Mouse (Mus musculus): ENCODE data around the gene Grid2.

DNA sequence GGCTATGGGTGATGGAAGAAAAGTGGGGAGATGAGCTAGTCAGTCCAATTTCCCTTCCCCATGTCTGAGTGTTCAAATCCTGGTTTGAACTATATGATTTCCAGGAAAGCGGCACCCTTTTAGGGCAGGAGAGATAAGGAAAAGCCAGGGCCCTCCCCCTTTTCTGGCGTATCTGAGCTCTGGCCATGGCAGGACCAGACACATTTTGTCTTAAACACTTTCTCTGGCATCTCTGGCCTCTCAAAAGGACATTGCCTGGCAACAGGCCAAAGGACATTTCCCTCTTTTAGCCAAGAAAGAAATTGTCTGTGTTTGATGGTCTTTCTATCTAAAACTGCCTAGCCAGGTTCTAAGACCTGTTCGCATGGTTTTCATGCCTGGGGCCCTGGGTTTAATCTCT is 1367.7 kb downstream of the Grid2 start:
- TF ChIP-seq GATA1 (IDR thresholded peaks at IDR 0.05; ENCODE audit: borderline replicate concordance, low read length) (no peak), FLI1 (IDR thresholded peaks at IDR 0.05; ENCODE audit: low read length) (no peak)

Measured in megakaryocyte, embryonic 14.5 days (primary cell).